Mouse (Mus musculus): ENCODE results near the gene Bcar1.

- TF ChIP-seq CTCF (IDR thresholded peaks at IDR 0.05; ENCODE audit: extremely low read depth, insufficient read depth, insufficient read length, insufficient replicate concordance) (no peak), POLR2A (IDR thresholded peaks at IDR 0.05; ENCODE audit: low read depth, low read length) (no peak)
Measured at GRCm38 (mm10) chr8:111787683-111788082, 44.1 kb upstream of the Bcar1 start.

Data from spleen, adult 2 months (tissue).